Mouse (Mus musculus) large intestine, adult 2 months (tissue): ENCODE results near the gene Pdc. TPM values are rescaled to one million over a fixed set of nuclear protein-coding genes. Genes with fewer than 3 reads are reported as not detected.
"Not testable (repeated sequence)": the region's sequence is repeated elsewhere in the genome, so short reads cannot be mapped to it uniquely, and the experiment has no call there.

Experiments used
- DNase-seq: peaks from one replicate; pipeline ENCODE4 v3.0.0-alpha.2; 2012; ENCODE audit warnings: low read depth, low spot score
- WGBS: fragments of 180-500 bp; shearing (Covaris S2); methylation state at CpG from one replicate; pipeline ENCODE4 v1.1.7; 2018; 5-methylcytosine and 5-hydroxymethylcytosine counted together
- polyA plus RNA-seq: library from polyadenylated mRNA; depleted of rRNA; stranded (reverse); fragments of >200 nt; gene quantifications from 2 replicates; pipeline ENCODE4 v1.2.3, GENCODE M21; 2012; rRNA removed

Pdc gene
- not detected in 2 replicates for polyA plus RNA-seq

DNA sequence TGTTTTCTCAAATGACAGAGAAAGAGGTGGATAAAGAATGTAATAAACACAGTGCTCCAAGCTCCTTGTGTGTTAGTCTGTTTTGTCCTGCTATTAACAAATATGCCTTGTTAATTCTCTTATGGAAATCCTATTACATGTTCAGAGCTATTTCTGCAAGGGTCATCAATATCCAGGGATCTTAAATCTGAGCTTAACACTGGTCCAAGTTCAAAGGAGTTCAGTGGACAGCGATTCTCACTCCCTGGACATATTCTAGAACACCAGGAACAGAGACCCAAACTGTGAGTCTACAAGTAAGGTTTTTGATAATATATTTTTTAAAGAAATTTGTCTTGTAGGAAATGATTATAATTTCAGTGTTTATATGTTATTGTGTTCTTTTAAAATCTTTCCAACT lies at the start of gene Pdc:
Gene Pdc (plus strand): TSS at position 213 of the 400 bp plus-strand sequence.
- no peak for DNase-seq
- WGBS = 93% methylated on average over 1 of the region's 1 CpGs

DNA sequence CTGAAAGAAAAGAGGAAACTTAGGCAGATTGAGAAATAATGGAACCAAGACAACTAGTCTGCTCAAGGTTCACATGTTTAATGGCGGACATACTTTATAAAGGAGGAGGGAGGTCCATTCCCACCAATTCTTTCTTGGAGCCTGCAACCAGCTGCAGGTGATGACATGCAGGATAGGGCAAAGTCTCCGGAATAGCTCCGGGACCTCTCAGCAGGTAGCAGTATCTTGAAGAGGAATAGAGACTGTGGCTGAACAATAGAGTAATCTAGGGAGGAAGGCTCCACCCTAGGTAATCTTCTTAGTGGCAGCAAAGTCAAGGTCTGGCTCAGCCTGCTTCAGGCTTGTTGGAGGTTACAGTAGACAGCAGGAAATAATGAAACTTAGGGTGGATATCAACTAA lies 25.2 kb upstream of the Pdc start:
- 78% methylated on average over 3 of the region's 3 CpGs for WGBS
- DNase-seq = not testable (repeated sequence)

DNA sequence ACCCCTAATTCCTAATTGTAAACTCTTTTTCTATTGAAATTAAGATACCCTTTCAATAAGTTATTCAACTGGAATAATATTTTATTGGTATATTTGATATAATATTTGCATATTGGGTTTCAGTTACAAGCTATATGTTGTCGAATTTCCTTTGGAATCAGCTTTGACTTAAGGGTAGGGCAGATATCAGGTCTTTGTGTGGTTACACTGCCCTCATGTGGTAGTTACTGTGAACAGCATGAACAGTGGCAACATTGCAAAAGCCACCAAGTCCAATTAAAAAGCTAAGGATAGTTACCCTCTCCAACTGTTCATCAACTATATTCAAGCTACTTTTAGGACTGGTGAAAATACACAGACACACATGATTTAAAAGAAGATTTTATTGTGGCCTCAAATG lies 11.6 kb upstream of the Pdc start:
- 32% methylated on average over 1 of the region's 1 CpGs for WGBS
- no peak for DNase-seq

DNA sequence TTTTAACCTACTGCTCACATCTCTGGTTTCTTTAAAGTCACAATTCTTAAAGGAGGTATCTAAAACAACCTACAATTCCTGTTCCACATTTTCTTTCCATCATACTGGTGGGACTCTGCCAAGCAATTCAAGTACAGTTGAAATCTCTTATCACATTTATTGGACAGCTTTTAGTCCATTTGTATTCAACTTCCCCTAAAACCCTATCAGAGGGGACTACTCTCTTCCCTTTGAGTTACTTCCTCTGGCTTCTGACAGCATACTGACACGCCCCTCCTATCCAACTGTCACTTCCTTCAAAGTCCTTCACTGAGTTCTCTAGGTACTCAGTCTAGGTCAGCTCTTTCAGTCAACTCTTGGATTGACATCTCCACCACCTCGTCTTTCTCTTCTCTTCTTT lies 15.9 kb downstream of the Pdc start:
- WGBS = 63% methylated on average over 2 of the region's 2 CpGs
- no peak for DNase-seq

DNA sequence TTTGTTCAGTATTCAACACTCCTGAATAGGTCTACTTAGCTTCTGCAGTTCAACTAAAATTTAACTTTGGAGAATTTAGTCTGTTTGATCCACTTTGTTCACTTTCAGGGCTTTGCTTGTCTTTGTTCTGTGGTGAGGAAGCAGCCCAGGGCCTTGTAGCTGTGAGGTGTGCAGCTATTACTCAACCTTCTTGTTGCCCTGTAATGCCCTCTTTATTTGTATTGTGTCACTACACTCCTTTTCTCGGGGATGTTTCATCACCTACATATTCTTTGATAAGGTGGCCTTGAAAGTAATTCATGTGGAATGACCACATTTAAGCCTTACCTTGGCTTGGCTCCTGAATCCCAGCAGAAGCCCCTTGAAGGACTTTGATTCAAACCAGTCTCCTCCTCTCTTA lies 41.6 kb downstream of the Pdc start:
- no peak for DNase-seq
- WGBS = 34% methylated on average over 1 of the region's 1 CpGs

DNA sequence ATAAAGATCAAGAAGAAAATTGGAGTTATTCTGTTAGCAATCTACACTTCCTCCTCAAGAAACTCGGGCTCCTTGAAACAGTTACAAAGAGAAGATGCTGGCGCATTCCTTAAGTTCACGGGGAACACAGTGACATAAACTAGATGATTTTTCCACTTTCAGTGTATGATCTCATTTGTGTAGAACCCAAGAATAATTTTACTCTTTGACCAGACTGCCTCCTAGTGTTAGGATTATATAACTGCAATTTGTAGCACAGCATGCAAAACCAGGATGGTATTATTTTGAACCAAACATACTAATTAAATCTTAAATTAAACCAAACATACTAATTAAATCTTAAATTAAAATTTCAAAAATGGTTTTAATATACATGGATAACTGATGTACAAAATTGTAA lies 53.7 kb downstream of the Pdc start:
- 81% methylated on average over 3 of the region's 3 CpGs for WGBS
- no peak for DNase-seq

DNA sequence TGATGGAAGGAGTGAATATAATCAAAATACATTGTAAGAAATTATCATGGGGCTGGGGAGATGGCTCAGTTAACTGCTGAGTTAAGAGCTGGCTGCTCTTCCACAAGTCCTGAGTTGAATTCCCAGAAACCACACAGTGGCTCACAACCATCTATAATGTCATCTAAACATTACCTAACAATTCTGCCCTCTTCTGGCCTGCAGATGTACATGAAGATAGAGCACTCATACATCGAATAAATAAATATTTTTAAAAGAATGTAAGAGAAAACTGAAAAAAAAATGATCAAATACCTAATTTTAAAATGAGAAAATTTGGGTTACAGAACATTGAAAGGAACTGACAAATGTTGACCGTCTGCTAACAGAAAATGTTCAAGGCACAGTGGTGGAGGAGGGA lies 55.0 kb downstream of the Pdc start:
- DNase-seq = no peak
- 90% methylated on average over 2 of the region's 2 CpGs for WGBS

Other genes starting within 250 kb of the Pdc start
- 0.86 and 1.7 TPM in 2 replicates for gene Ptgs2, start 219.4 kb upstream of the Pdc start, polyA plus RNA-seq
- gene Tpr, start 73.4 kb downstream of the Pdc start, polyA plus RNA-seq = 47.6 and 52.9 TPM in 2 replicates
- 4.1 and 6.6 TPM in 2 replicates for gene Odr4, start 73.7 kb downstream of the Pdc start, polyA plus RNA-seq
- gene Prg4, start 146.7 kb downstream of the Pdc start, polyA plus RNA-seq = 0.23 and 0.27 TPM in 2 replicates